Comparison of ENCODE assay signal across 14 mouse cellular contexts in genomic region chr1:64925594-64925993, GRCm38 (mm10). TPM values are rescaled to one million over a fixed set of nuclear protein-coding genes. Genes with fewer than 3 reads are reported as not detected.
DNase-seq lines count a peak whose midpoint lies in the region; ATAC-seq lines count a peak whose summit lies in the region.
"Had no signal": no experiment of that assay in that cellular context is flagged by ENCODE, and none has a peak within 500 bp of the region (broad histone marks: within the 10 kb centered on the region; RNA-seq: fewer than 3 reads in every experiment).

No protein-coding gene starts in this region.

- H3K27me3 ChIP-seq in liver, embryonic 11.5 days (replicated peaks; ENCODE audit: control insufficient read depth, insufficient read depth, low read length) = no peaks in the 10 kb centered on the region
- H3K27me3 ChIP-seq in forebrain, embryonic 10.5 days (ENCODE audit: poor library complexity, severe bottlenecking) = peaks cover 37% of the 10 kb centered on the region
- H3K27me3 ChIP-seq: heart, embryonic 15.5 days had no signal

- H3K27ac ChIP-seq in liver, embryonic 11.5 days (ENCODE audit: low read depth, low read length) = no peak overlapping the region
- H3K27ac ChIP-seq in forebrain, embryonic 10.5 days = no peak overlapping the region
- H3K27ac ChIP-seq: heart, embryonic 15.5 days had no signal

- no peaks in the 10 kb centered on the region for H3K4me1 ChIP-seq in liver, embryonic 11.5 days (replicated peaks; ENCODE audit: control insufficient read depth, insufficient read depth, low read length)
- H3K4me1 ChIP-seq in forebrain, embryonic 10.5 days = 0 out of 2 replicates have a peak, but pooled peaks cover 4% of the 10 kb centered on the region
- H3K4me1 ChIP-seq: heart, embryonic 15.5 days had no signal

- no peak overlapping the region for H3K9ac ChIP-seq in liver, embryonic 11.5 days (ENCODE audit: low read depth, low read length)
- H3K9ac ChIP-seq: heart, embryonic 15.5 days; lung, embryonic 14.5 days had no signal

- DNase-seq in liver, embryonic 11.5 days (ENCODE audit: low spot score) = peak; percentile 25
- DNase-seq in liver = no peak
- DNase-seq in c-Kit-positive CD71-negative TER-119-negative erythroid progenitor cells, embryonic 14.5 days (ENCODE audit: low read depth) = peak; percentile 52
- peak; percentile 90 to 92 for DNase-seq in spleen, postnatal 36 days (ENCODE audit: low spot score in 2 of 2)
- no peak for DNase-seq in cerebellum, postnatal 25 days
- DNase-seq in forebrain, embryonic 10.5 days (ENCODE audit: extremely low spot score, low spot score) = no peak
- DNase-seq in cerebellum, adult 8-10 months = no peak
- DNase-seq: kidney, adult 8-10 months; lung, embryonic 14.5 days; thymus, postnatal 36 days had no signal

- H3K36me3 ChIP-seq in liver, embryonic 11.5 days (ENCODE audit: control insufficient read depth, insufficient read depth, low read length) = no peaks in the 10 kb centered on the region
- H3K36me3 ChIP-seq in forebrain, embryonic 10.5 days (replicated peaks) = peaks cover 9% of the 10 kb centered on the region

- no peak overlapping the region for H3K4me2 ChIP-seq in liver, embryonic 11.5 days
- H3K4me2 ChIP-seq: heart, embryonic 15.5 days; lung, embryonic 14.5 days had no signal

- no peak overlapping the region for H3K4me3 ChIP-seq in liver, embryonic 11.5 days (ENCODE audit: low read depth, low read length)
- no peak overlapping the region for H3K4me3 ChIP-seq in forebrain, embryonic 10.5 days
- H3K4me3 ChIP-seq: heart, embryonic 15.5 days had no signal

- 59% methylated on average over 3 of the region's 3 CpGs for WGBS in liver, embryonic 11.5 days
- 98% methylated on average over 3 of the region's 3 CpGs for whole genome bisulfite sequencing in forebrain, embryonic 10.5 days

- no peak for ATAC-seq in liver, embryonic 11.5 days (replicated peaks; ENCODE audit: low FRiP score)
- ATAC-seq in megakaryocyte, adult 5-6 weeks (ENCODE audit: poor library complexity, severe bottlenecking) = peak; percentile 89
- ATAC-seq: hindbrain, embryonic 16.5 days; midbrain, embryonic 16.5 days had no signal

- H3K9me3 ChIP-seq in liver, embryonic 11.5 days (ENCODE audit: control insufficient read depth, low read length) = no peaks in the 10 kb centered on the region
- H3K9me3 ChIP-seq in forebrain, embryonic 10.5 days = no peaks in the 10 kb centered on the region
- H3K9me3 ChIP-seq: heart, embryonic 15.5 days had no signal

RNA-seq across cellular contexts. Expression of gene Plekhm3, which starts 31.0 kb away (rescaled TPM):
- 3.8 and 5.6 TPM in 2 replicates for polyA plus RNA-seq in liver, embryonic 11.5 days (2014; fragmentation: Nextera tagmentation; extraction: Ambion mirVana)
- total RNA-seq in megakaryocyte, adult 5-6 weeks (2015) = 38.5 and 40.6 TPM in 2 replicates
- 26.4 and 39.1 TPM in 2 replicates for total RNA-seq in megakaryocyte, adult 5-6 weeks (2017)
- 6.2 and 7.2 TPM in 2 replicates for polyA plus RNA-seq in forebrain, embryonic 10.5 days (2016; fragmentation: Nextera tagmentation; extraction: Ambion mirVana)

Comparison
In these comparisons a context has a peak if more than half of its experiments do, and no peak if none do; other contexts are left out.
1. DNase-seq: peak in liver, embryonic 11.5 days (single experiment), c-Kit-positive CD71-negative TER-119-negative erythroid progenitor cells, embryonic 14.5 days (single experiment) and spleen, postnatal 36 days (2 of 2); none in liver (single experiment), cerebellum, postnatal 25 days (0 of 2), forebrain, embryonic 10.5 days (single experiment) and cerebellum, adult 8-10 months (single experiment).